Mouse (Mus musculus) granulocyte monocyte progenitor cell, adult 5-6 weeks (primary cell): ENCODE data around the gene Htra2. TPM values are rescaled to one million over a fixed set of nuclear protein-coding genes. Genes with fewer than 3 reads are reported as not detected.

Source experiments
- ATAC-seq: replicated peaks from 2 replicates; pipeline ENCODE4 v1.8.0; 2016; ENCODE audit warnings: mild to moderate bottlenecking, moderate TSS enrichment, inconsistent platforms; ENCODE audit not compliant: poor library complexity, severe bottlenecking
- total RNA-seq, 2 experiments: library from RNA; stranded (forward) in 1 of 2; stranded (reverse) in 1 of 2; fragments of 200-712, 200-1000 nt in 1 of 2; fragments of >200 nt in 1 of 2; fragmentation: Nextera tagmentation in 1 of 2; gene quantifications; 2 replicates each; pipeline ENCODE4 v1.2.3; 2014 to 2017

Htra2 gene
- total RNA-seq (2014; fragmentation: Nextera tagmentation) (96.9 and 114 TPM in 2 replicates), total RNA-seq (2017) (66.2 and 81.3 TPM in 2 replicates)

GRCm38 (mm10) chr6:83054871-83055431 lies at the start of gene Htra2:
Htra2 (minus strand) TSS chr6:83055273.
- peak; percentile 18; the same call in 1 of the 2 replicates for ATAC-seq

- ATAC-seq = no peak
These were observed 49.1 kb upstream of the Htra2 start for GRCm38 (mm10) chr6:83104158-83104557.

- no peak for ATAC-seq
These were observed 48.1 kb upstream of the Htra2 start for GRCm38 (mm10) chr6:83103130-83103650.

GRCm38 (mm10) chr6:83101688-83102556 lies 46.8 kb upstream of the Htra2 start:
- peak; percentile 74 for ATAC-seq

- peak; percentile 82 for ATAC-seq
These were observed 46.2 kb upstream of the Htra2 start, which contains the start of the genes Ccdc142 and Gm42688 for GRCm38 (mm10) chr6:83101316-83101687. Ccdc142 (plus strand) TSS chr6:83101601. Gm42688 (plus strand) TSS chr6:83101617.

- ATAC-seq = no peak
These were observed 43.3 kb upstream of the Htra2 start for GRCm38 (mm10) chr6:83098411-83098810.

- ATAC-seq = no peak
These were observed 40.9 kb upstream of the Htra2 start for GRCm38 (mm10) chr6:83095968-83096367.

- ATAC-seq = no peak
These were observed 37.5 kb upstream of the Htra2 start for GRCm38 (mm10) chr6:83092416-83093127.

- ATAC-seq = no peak
These were observed 32.8 kb upstream of the Htra2 start for GRCm38 (mm10) chr6:83087926-83088260.

- ATAC-seq = 0 out of 2 replicates have a peak, but pooled peaks have one; percentile 6
These were observed 32.3 kb upstream of the Htra2 start for GRCm38 (mm10) chr6:83087205-83087925.

GRCm38 (mm10) chr6:83086121-83087035 lies 31.3 kb upstream of the Htra2 start, which contains the start of gene Lbx2:
Lbx2 (plus strand) TSS chr6:83086367.
- peak; percentile 48 for ATAC-seq

- ATAC-seq = no peak
These were observed 29.4 kb upstream of the Htra2 start for GRCm38 (mm10) chr6:83084477-83084876.

- ATAC-seq = no peak
These were observed 28.4 kb upstream of the Htra2 start for GRCm38 (mm10) chr6:83083497-83083896.

- no peak for ATAC-seq
These were observed 25.1 kb upstream of the Htra2 start for GRCm38 (mm10) chr6:83080210-83080609.

- peak; percentile 91 for ATAC-seq
These were observed 23.3 kb upstream of the Htra2 start for GRCm38 (mm10) chr6:83078324-83078858.

GRCm38 (mm10) chr6:83077630-83078323 lies 22.7 kb upstream of the Htra2 start, which contains the start of gene Pcgf1:
Pcgf1 (plus strand) TSS chr6:83077869.
- ATAC-seq = peak; percentile 16; the same call in 1 of the 2 replicates

- no peak for ATAC-seq
These were observed 19.9 kb upstream of the Htra2 start for GRCm38 (mm10) chr6:83074979-83075378.

- ATAC-seq = no peak
These were observed 16.1 kb upstream of the Htra2 start for GRCm38 (mm10) chr6:83071220-83071619.
